Mouse (Mus musculus): ENCODE measurements at regions not wholly inside any gene's neighbourhood (a gene's known extent, or its start where the extent isn't known, plus 50 kb on each side); places are given as distances from the start of the nearest gene placed in this dataset.

DNA sequence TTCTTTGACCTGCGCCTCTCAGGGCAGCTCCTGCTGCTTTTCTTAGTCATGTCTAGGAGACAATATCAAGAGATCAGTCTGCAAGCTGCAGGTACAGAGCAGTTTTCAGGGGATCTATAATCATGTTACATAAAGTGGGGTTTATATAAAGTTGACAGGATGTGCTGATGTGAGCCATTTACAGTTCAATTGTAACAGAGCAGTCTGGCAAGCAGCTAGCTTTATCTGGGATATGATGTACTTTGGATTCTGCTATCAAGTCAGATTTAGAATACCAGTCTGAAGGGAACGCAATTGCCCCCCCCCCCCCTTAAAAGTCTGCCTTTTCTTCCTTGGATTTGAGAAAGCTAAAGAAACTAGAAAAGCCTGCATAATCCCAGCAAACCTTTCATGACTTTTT, 77.6 kb upstream of the Acvr2a start:
- Histone ChIP-seq H3K27me3 (no peaks in the 10 kb centered on the region), H3K36me3 (no peaks in the 10 kb centered on the region), H3K9me3 (no peaks in the 10 kb centered on the region), H3K9ac (no peak overlapping the region), H3K27ac (replicated peaks) (no peak overlapping the region), H3K4me1 (replicated peaks) (no peaks in the 10 kb centered on the region), H3K4me2 (no peak overlapping the region), H3K4me3 (no peak overlapping the region)
- 86% methylated on average over 2 of the region's 2 CpGs for WGBS
- ATAC-seq (ENCODE audit: low read depth) = no peak

Measured in neural tube, embryonic 13.5 days (tissue).